Mouse (Mus musculus) forebrain, embryonic 11.5 days (tissue): ENCODE data around the gene Rrbp1. TPM values are rescaled to one million over a fixed set of nuclear protein-coding genes. Genes with fewer than 3 reads are reported as not detected.

Experiments used
- ATAC-seq: fragments of 200-750 bp; cut with Nextera tagmentation; replicated peaks from 2 replicates; pipeline ENCODE4 v1.8.0; 2017; ENCODE audit warnings: moderate TSS enrichment; ENCODE audit not compliant: low FRiP score
- DNase-seq: peaks from one replicate; pipeline ENCODE4 v3.0.0-alpha.2; 2017; ENCODE audit warnings: low spot score
- H3K27ac ChIP-seq: fragments of 300-500 bp; sonication (generic); 2 replicates; pipeline ENCODE4 v1.5.1; 2014; ENCODE audit warnings: low read depth, low read length
- H3K27me3 ChIP-seq: fragments of 300-500 bp; sonication (generic); 2 replicates; pipeline ENCODE4 v1.6.1; 2014; ENCODE audit warnings: mild to moderate bottlenecking, low read length, mixed read lengths; ENCODE audit not compliant: control insufficient read depth, insufficient read depth
- H3K36me3 ChIP-seq: fragments of 300-500 bp; sonication (generic); 2 replicates; pipeline ENCODE4 v1.6.1; 2014; ENCODE audit warnings: mild to moderate bottlenecking, low read length, moderate library complexity, mixed read lengths; ENCODE audit not compliant: control insufficient read depth, insufficient read depth
- H3K4me1 ChIP-seq: fragments of 300-500 bp; sonication (generic); replicated peaks from 2 replicates; pipeline ENCODE4 v1.6.1; 2014; ENCODE audit warnings: low read length, mixed read lengths; ENCODE audit not compliant: control insufficient read depth, insufficient read depth
- H3K4me2 ChIP-seq: fragments of 300-500 bp; sonication (generic); 2 replicates; pipeline ENCODE4 v1.6.1; 2014; ENCODE audit warnings: low read depth, mild to moderate bottlenecking, low read length, moderate library complexity, mixed read lengths; ENCODE audit not compliant: severe bottlenecking
- H3K4me3 ChIP-seq: fragments of 300-500 bp; sonication (generic); 2 replicates; pipeline ENCODE4 v1.5.1; 2014; ENCODE audit warnings: low read depth, low read length
- H3K9ac ChIP-seq: fragments of 300-500 bp; sonication (generic); 2 replicates; pipeline ENCODE4 v1.6.1; 2014; ENCODE audit warnings: low read length
- H3K9me3 ChIP-seq: fragments of 300-500 bp; sonication (generic); 2 replicates; pipeline ENCODE4 v1.6.1; 2016; ENCODE audit warnings: low read length, mixed read lengths; ENCODE audit not compliant: control insufficient read depth
- WGBS: fragments of 180-500 bp; shearing (Covaris S2); extraction: QIAGEN DNeasy Blood & Tissue Kit; methylation state at CpG from one replicate; pipeline ENCODE4 v1.1.7; 2014; 5-methylcytosine and 5-hydroxymethylcytosine counted together
- polyA plus RNA-seq: library from polyadenylated mRNA; unstranded; fragments of >200 nt; fragmentation: Nextera tagmentation; extraction: Ambion mirVana; gene quantifications from 2 replicates; pipeline ENCODE4 v1.2.1, GENCODE M21; 2014

Gene Rrbp1
- polyA plus RNA-seq, 1 experiment from 2014 or later = 30.0 TPM

DNA sequence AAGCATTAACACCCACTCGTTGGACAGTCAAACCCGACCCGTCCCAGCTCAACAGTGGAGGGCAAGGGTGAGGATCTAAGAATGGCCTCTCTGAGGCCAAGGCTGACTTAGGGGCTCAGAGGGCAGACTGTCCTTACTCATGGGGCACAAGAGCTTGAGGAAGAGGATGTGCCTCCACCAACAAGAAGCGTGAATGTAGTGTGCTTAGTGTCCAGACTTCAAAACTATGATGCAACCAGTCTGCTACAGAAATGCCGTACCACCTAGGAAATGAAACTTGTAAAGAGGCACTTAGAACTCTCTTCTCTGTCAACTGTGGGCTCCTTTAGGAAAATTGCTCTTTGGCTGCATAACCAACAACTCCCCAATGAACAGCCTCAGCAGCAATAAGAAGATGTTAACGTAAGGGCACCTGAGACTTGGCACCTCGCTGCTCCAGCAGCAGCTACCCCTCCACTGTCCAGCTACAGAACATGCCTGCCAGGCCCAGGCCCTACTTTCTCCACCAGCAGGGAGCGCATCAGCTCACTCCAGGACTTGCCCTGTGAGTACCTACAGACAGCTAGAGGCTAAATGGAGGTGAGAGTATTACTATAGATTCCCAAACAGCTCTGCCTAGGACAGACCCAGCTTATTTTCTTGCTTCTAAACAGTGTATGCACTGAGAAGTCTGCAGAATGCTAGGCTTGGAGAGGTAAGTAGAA, 32.5 kb downstream of the Rrbp1 start:
- no peak overlapping the region for H3K27ac ChIP-seq
- 94% methylated on average over 8 of the region's 8 CpGs for WGBS
- no peaks in the 10 kb centered on the region for H3K36me3 ChIP-seq
- H3K9me3 ChIP-seq = no peaks in the 10 kb centered on the region
- no peaks in the 10 kb centered on the region for H3K27me3 ChIP-seq
- H3K4me2 ChIP-seq = no peak overlapping the region
- DNase-seq (no peak), ATAC-seq (no peak)
- no peaks in the 10 kb centered on the region for H3K4me1 ChIP-seq
- H3K4me3 ChIP-seq = no peak overlapping the region
- H3K9ac ChIP-seq = no peak overlapping the region

DNA sequence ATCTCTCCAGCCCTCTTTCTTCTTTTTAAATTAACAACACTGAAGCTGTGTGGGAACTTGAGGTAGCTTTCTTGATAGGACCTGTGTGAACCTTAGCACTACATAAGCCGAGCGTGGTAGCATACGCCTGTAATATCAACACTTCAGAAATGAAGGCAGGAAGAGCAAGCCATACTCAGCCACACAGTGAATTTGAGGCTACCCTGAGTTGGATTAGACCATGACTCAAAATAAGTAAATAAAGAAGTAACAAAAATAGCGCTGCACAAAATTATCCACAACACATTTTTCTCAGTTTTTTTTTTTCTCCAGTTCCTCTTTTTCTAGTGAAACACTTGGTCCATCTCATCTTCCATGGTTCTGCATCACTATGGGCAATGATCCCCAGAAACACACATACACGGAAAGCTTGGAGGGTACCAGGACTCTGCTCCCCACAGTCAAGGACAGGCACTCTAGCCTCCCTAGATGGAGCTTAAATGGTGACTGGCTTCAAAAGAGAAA, 35.9 kb downstream of the Rrbp1 start:
- DNase-seq (no peak), ATAC-seq (no peak)
- 96% methylated on average over 5 of the region's 5 CpGs for WGBS
- no peaks in the 10 kb centered on the region for H3K27me3 ChIP-seq
- H3K27ac ChIP-seq = no peak overlapping the region
- H3K4me1 ChIP-seq = no peaks in the 10 kb centered on the region
- H3K4me2 ChIP-seq = no peak overlapping the region
- H3K9me3 ChIP-seq = no peaks in the 10 kb centered on the region
- no peak overlapping the region for H3K4me3 ChIP-seq
- no peaks in the 10 kb centered on the region for H3K36me3 ChIP-seq
- H3K9ac ChIP-seq = no peak overlapping the region

DNA sequence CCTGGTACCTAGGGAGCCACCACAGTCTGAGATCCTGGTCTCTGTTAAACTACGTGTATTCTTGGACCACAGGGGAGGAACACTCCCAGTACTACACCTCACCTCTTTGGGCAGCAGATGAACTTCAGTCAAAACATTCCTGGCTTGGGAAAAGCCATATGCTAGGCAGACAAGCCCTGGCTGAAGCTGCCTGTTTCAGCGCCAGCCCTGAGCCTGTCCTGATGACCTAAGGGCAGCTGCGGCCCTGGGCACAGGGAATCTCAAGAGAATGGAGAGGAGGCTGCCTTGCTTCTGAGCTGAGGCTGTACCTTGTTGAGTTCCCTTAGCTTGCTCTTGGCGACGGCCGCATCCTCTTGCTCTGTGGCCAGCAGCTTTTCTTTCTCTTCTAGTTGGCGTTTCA, 37.9 kb downstream of the Rrbp1 start:
- Histone ChIP-seq H3K9me3 (no peaks in the 10 kb centered on the region), H3K9ac (no peak overlapping the region), H3K4me2 (no peak overlapping the region), H3K4me1 (no peaks in the 10 kb centered on the region), H3K36me3 (no peaks in the 10 kb centered on the region), H3K27me3 (no peaks in the 10 kb centered on the region), H3K4me3 (no peak overlapping the region), H3K27ac (no peak overlapping the region)
- WGBS = 96% methylated on average over 7 of the region's 7 CpGs
- ATAC-seq (no peak), DNase-seq (peak; percentile 24)

DNA sequence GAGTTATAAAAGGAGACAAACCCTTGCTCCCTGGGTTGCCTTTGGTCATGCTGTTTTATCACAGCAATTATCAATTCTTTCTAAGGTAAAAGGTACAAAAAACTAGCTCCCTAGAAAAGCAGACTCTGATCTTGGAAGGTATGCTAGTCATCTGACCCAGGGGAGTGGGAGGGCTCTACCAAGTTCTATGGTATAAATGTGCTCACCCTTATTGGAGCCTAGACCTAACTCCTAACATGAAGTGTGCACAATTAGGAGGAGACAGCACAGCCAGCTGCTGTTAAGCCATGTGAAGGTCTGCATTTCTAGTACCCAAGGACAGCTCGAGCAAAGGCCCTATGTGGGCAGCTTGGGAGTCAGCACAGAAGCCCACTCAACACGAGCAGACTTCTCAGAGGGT, 39.2 kb downstream of the Rrbp1 start:
- no peak for ATAC-seq
- WGBS = 84% methylated on average over 2 of the region's 2 CpGs
- no peaks in the 10 kb centered on the region for H3K36me3 ChIP-seq

DNA sequence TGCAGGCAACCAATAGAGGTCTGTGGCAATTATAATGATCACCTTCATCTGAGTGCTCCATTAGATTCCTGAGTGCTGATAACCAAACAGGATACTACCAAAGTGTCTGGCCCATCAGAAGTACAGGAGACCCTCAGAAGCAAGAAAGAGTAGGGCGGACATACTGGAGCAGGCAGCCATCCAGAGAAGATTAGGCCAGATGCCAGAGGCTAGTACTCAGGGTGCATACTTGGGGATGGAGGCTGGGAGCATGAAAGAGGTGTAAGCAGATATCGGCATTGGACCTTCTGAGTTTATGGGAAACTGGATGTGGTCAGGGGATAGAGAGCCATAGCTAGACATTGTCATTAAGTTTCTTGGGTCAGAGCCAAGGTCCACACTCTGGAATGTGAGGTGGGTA, 40.2 kb downstream of the Rrbp1 start:
- H3K9ac ChIP-seq = no peak overlapping the region
- H3K36me3 ChIP-seq = no peaks in the 10 kb centered on the region
- no peaks in the 10 kb centered on the region for H3K9me3 ChIP-seq
- no peak overlapping the region for H3K27ac ChIP-seq
- DNase-seq (peak; percentile 32), ATAC-seq (no peak)
- no peaks in the 10 kb centered on the region for H3K4me1 ChIP-seq
- no peaks in the 10 kb centered on the region for H3K27me3 ChIP-seq
- WGBS = 97% methylated on average over 2 of the region's 2 CpGs
- H3K4me2 ChIP-seq = no peak overlapping the region
- no peak overlapping the region for H3K4me3 ChIP-seq

More for the DNA sequence above, 39.2 kb downstream of the Rrbp1 start:
- no peaks in the 10 kb centered on the region for H3K27me3 ChIP-seq
- no peak overlapping the region for H3K4me2 ChIP-seq
- no peak for DNase-seq
- no peak overlapping the region for H3K9ac ChIP-seq
- no peak overlapping the region for H3K4me3 ChIP-seq
- H3K9me3 ChIP-seq = no peaks in the 10 kb centered on the region
- no peaks in the 10 kb centered on the region for H3K4me1 ChIP-seq
- H3K27ac ChIP-seq = no peak overlapping the region

DNA sequence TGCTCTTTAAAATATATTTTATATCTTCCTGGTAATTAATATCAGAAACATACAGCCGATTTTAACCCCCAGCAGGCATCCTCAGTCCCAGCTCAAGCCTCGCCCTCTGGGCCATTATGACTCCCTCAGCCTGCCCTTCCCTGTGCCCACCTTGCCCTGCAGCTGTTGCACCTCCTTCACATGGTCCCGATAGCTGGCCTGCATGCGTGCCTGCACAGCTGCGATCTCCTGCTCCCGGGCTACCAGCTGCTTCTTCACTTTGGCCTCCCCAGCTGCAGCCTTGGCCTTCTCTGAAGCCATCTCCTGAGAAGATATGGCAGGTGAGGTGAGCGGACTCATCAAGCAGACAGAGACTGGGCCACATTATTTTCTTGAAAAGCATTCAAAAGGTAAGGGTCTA, 41.8 kb downstream of the Rrbp1 start:
- H3K9me3 ChIP-seq = no peaks in the 10 kb centered on the region
- no peak overlapping the region for H3K4me3 ChIP-seq
- H3K4me2 ChIP-seq = no peak overlapping the region
- no peaks in the 10 kb centered on the region for H3K27me3 ChIP-seq
- H3K36me3 ChIP-seq = no peaks in the 10 kb centered on the region; the same call in 1 of the 2 replicates
- DNase-seq = no peak
- H3K27ac ChIP-seq = no peak overlapping the region
- 94% methylated on average over 7 of the region's 7 CpGs for WGBS
- no peak overlapping the region for H3K9ac ChIP-seq
- no peak for ATAC-seq
- no peaks in the 10 kb centered on the region for H3K4me1 ChIP-seq

DNA sequence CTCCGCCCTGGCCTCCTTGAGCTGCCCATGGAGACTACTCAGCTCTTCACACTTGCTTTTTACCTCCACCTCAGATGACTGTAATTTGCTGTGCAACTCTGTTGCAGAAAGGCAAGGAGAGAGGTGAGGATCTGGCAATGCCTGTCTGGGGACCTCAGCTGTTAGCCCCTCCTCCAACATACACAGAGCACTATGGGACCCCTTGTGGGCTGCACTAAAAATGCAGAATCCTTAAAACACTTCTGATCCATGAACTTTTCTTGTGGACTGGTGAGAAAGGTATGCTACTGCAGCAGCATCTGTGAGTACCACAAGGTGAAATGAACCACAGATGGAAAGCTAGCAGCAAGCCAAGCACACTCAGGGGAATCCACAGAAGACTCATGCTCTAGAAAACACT, 47.7 kb downstream of the Rrbp1 start:
- Histone ChIP-seq H3K4me3 (no peak overlapping the region), H3K27me3 (no peaks in the 10 kb centered on the region), H3K36me3 (no peaks in the 10 kb centered on the region; the same call in 1 of the 2 replicates), H3K27ac (no peak overlapping the region), H3K4me2 (no peak overlapping the region), H3K9ac (no peak overlapping the region), H3K4me1 (no peaks in the 10 kb centered on the region), H3K9me3 (no peaks in the 10 kb centered on the region)
- 95% methylated on average over 1 of the region's 1 CpGs for WGBS
- ATAC-seq = no peak
- no peak for DNase-seq

DNA sequence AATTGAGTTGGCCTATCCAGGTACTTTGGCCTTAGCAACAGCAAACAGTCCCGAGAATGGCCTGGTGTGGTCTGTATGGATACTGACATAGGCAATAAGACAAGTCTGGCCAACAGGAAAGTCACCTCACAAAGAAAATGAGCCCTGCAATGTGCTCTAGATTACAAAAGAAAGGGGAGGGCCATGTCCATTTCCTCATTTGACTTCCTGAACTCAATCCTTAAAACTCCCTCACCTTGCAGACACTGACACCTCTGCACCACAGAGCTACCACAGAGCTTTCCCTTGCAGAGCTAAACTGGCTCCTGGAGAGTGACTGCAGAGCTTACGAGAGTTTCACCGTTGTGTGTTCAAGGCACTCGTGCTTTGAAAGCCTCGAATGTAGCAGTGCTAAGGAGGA, 48.9 kb downstream of the Rrbp1 start:
- Histone ChIP-seq H3K36me3 (peaks cover 2% of the 10 kb centered on the region; the same call in 1 of the 2 replicates), H3K4me3 (no peak overlapping the region), H3K27me3 (no peaks in the 10 kb centered on the region), H3K9me3 (no peaks in the 10 kb centered on the region), H3K27ac (no peak overlapping the region), H3K4me1 (no peaks in the 10 kb centered on the region), H3K9ac (no peak overlapping the region), H3K4me2 (no peak overlapping the region)
- ATAC-seq (no peak), DNase-seq (no peak)
- 97% methylated on average over 5 of the region's 5 CpGs for WGBS

DNA sequence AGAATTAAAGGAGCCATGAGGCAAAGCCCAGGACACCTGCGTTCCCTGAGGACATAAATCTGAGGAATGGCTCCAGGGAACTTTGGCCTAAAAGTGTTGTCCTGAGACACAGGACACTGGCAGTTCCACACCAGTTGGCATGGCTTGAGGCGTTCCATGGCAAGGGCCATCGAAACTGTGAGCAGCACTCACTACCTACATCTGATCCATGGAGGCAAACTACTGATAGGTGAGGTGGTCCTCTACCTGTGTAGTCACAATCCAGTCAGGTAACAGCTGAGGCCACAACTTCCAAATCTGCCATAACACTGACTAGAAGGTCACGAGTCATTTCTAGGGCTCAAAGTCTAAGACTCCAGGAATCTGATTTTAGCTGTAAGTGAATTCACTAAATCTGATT, 55.3 kb downstream of the Rrbp1 start:
- Histone ChIP-seq H3K4me3 (no peak overlapping the region), H3K36me3 (peaks cover 2% of the 10 kb centered on the region; the same call in 1 of the 2 replicates), H3K4me1 (no peaks in the 10 kb centered on the region), H3K27me3 (no peaks in the 10 kb centered on the region), H3K9ac (no peak overlapping the region), H3K9me3 (no peaks in the 10 kb centered on the region), H3K27ac (no peak overlapping the region), H3K4me2 (no peak overlapping the region)
- DNase-seq (peak; percentile 46), ATAC-seq (no peak)
- WGBS = 88% methylated on average over 4 of the region's 4 CpGs
